Mouse (Mus musculus): ENCODE data around the gene Schip1.

GRCm38 (mm10) chr3:68637960-68638359, 573.4 kb downstream of the Schip1 start:
- TF ChIP-seq CTCF (IDR thresholded peaks at IDR 0.05; ENCODE audit: low read depth) (no peak), EP300 (IDR thresholded peaks at IDR 0.05; ENCODE audit: low read depth) (no peak)
